32 mouse cellular contexts compared by ENCODE assay signal in genomic region chr4:87455863-87456578, GRCm38 (mm10).
DNase-seq lines count a peak whose midpoint lies in the region; ATAC-seq and TF ChIP-seq lines count a peak whose summit lies in the region.
"Had no signal": no experiment of that assay in that cellular context is flagged by ENCODE, and none has a peak within 500 bp of the region (broad histone marks: within the 10 kb centered on the region; RNA-seq: fewer than 3 reads in every experiment).

No protein-coding gene starts in this region.

- no peak for TF ChIP-seq POLR2A in MEL (IDR thresholded peaks at IDR 0.05; ENCODE audit: control insufficient read depth in 1 of 2, insufficient read depth in 1 of 2, low read depth in 1 of 2, low read length in 2 of 2, poor library complexity in 1 of 2)

- no peak overlapping the region for H3K4me3 ChIP-seq in MEL (ENCODE audit: control insufficient read depth in 1 of 2, insufficient read depth in 1 of 2, low read depth in 2 of 2, low read length in 2 of 2)
- no peak overlapping the region for H3K4me3 ChIP-seq in intestine, postnatal 0 days (ENCODE audit: low read depth, low read length)
- H3K4me3 ChIP-seq: forebrain, embryonic 15.5 days; gastrocnemius, adult 2 months; heart, embryonic 10.5 days; heart, embryonic 15.5 days; hindbrain, embryonic 12.5 days; limb, embryonic 10.5 days; limb, embryonic 15.5 days; liver, embryonic 13.5 days; midbrain, embryonic 13.5 days; stomach, embryonic 15.5 days had no signal

- H3K27me3 ChIP-seq in MEL (ENCODE audit: control insufficient read depth in 1 of 2, insufficient read depth in 2 of 2, low read length in 2 of 2), result no peaks in the 10 kb centered on the region
- H3K27me3 ChIP-seq in intestine, postnatal 0 days (replicated peaks; ENCODE audit: control insufficient read depth, insufficient read depth, low read length), result no peaks in the 10 kb centered on the region
- H3K27me3 ChIP-seq: forebrain, embryonic 15.5 days; heart, embryonic 15.5 days; hindbrain, embryonic 12.5 days; limb, embryonic 15.5 days; liver, embryonic 13.5 days; midbrain, embryonic 13.5 days; stomach, embryonic 15.5 days had no signal

- ATAC-seq in megakaryocyte progenitor cell, adult 5-6 weeks (replicated peaks; ENCODE audit: poor library complexity), result peak; percentile 85
- no peak for ATAC-seq in intestine, postnatal 0 days
- ATAC-seq: activated CD4-positive, CD25-positive, alpha-beta regulatory T cell, adult 4 months; forebrain, embryonic 15.5 days; intestine, embryonic 16.5 days; midbrain, embryonic 13.5 days had no signal

- no peak for TF ChIP-seq EP300 in MEL (IDR thresholded peaks at IDR 0.05; ENCODE audit: low read depth in 1 of 2, low read length in 2 of 2)

- H3K27ac ChIP-seq in MEL (ENCODE audit: control insufficient read depth, low read depth, low read length), result no peak overlapping the region
- no peak overlapping the region for H3K27ac ChIP-seq in intestine, postnatal 0 days (ENCODE audit: low read depth, low read length)
- H3K27ac ChIP-seq: forebrain, embryonic 15.5 days; gastrocnemius, adult 2 months; heart, embryonic 10.5 days; heart, embryonic 15.5 days; hindbrain, embryonic 12.5 days; limb, embryonic 10.5 days; limb, embryonic 15.5 days; liver, embryonic 13.5 days; midbrain, embryonic 13.5 days; stomach, embryonic 15.5 days had no signal

- TF ChIP-seq CTCF in MEL (IDR thresholded peaks at IDR 0.05 in 2 of 3, conservative IDR thresholded peaks at IDR 0.05 in 1 of 3; ENCODE audit: control insufficient read depth in 1 of 3, insufficient read depth in 1 of 3, low read depth in 2 of 3, low read length in 3 of 3, poor library complexity in 1 of 3, severe bottlenecking in 1 of 3), result no peak
- no peak for TF ChIP-seq CTCF in intestine, postnatal 0 days (IDR thresholded peaks at IDR 0.05; ENCODE audit: low read depth)

- TF ChIP-seq RAD21 in MEL (IDR thresholded peaks at IDR 0.05; ENCODE audit: low read depth, low read length), result no peak

- no peaks in the 10 kb centered on the region for H3K9me3 ChIP-seq in MEL (replicated peaks; ENCODE audit: insufficient read depth, low read length)
- H3K9me3 ChIP-seq in intestine, postnatal 0 days (ENCODE audit: control insufficient read depth), result no peaks in the 10 kb centered on the region
- H3K9me3 ChIP-seq: forebrain, embryonic 15.5 days; G1E; heart, embryonic 10.5 days; heart, embryonic 15.5 days; hindbrain, embryonic 12.5 days; limb, embryonic 10.5 days; limb, embryonic 15.5 days; liver, embryonic 13.5 days; midbrain, embryonic 13.5 days; stomach, embryonic 15.5 days had no signal

- H3K4me2 ChIP-seq in intestine, postnatal 0 days (replicated peaks; ENCODE audit: low read depth), result no peak overlapping the region
- H3K4me2 ChIP-seq: forebrain, embryonic 15.5 days; heart, embryonic 15.5 days; hindbrain, embryonic 12.5 days; limb, embryonic 15.5 days; liver, embryonic 13.5 days; midbrain, embryonic 13.5 days; stomach, embryonic 15.5 days had no signal

- no peaks in the 10 kb centered on the region for H3K36me3 ChIP-seq in MEL (ENCODE audit: control insufficient read depth in 1 of 2, insufficient read depth in 2 of 2, low read length in 2 of 2)
- no peaks in the 10 kb centered on the region for H3K36me3 ChIP-seq in intestine, postnatal 0 days (ENCODE audit: control insufficient read depth, insufficient read depth)
- H3K36me3 ChIP-seq: forebrain, embryonic 15.5 days; G1E; heart, embryonic 10.5 days; heart, embryonic 15.5 days; hindbrain, embryonic 12.5 days; limb, embryonic 10.5 days; limb, embryonic 15.5 days; liver, embryonic 13.5 days; midbrain, embryonic 13.5 days; stomach, embryonic 15.5 days had no signal

- WGBS in intestine, postnatal 0 days, result 73% methylated on average over 5 of the region's 5 CpGs

- peak; percentile 11 for DNase-seq in 416B (ENCODE audit: low read depth)
- peak; percentile 16 for DNase-seq in MEL (ENCODE audit: low read depth, low spot score)
- peak; percentile 10 for DNase-seq in fat pad, adult 2 months (ENCODE audit: extremely low read depth, low read depth, low spot score)
- DNase-seq in MN1 (ENCODE audit: low spot score), result no peak
- DNase-seq in retina, embryonic 14.5 days (ENCODE audit: low spot score), result no peak
- DNase-seq: adrenal gland, adult 2 months; adrenal gland, postnatal 36 days; cerebellum, adult 2 months; cerebellum, postnatal 14 days; gastrocnemius, adult 2 months; kidney, adult 9 months; kidney, postnatal 10 days; layer of hippocampus, postnatal 36 days; liver, embryonic 13.5 days; lung, adult 18-20 months; lung, postnatal 14 days; retina, postnatal 1 day; right cerebral cortex, postnatal 14 days; thymus, postnatal 14 days had no signal

- no peaks in the 10 kb centered on the region for H3K79me2 ChIP-seq in MEL (ENCODE audit: control insufficient read depth, insufficient read depth, low read length, poor library complexity)

- no peaks in the 10 kb centered on the region for H3K4me1 ChIP-seq in MEL (ENCODE audit: control insufficient read depth in 1 of 2, insufficient read depth in 2 of 2, low read length in 2 of 2)
- H3K4me1 ChIP-seq in intestine, postnatal 0 days (replicated peaks; ENCODE audit: control insufficient read depth, insufficient read depth, low read length), result no peaks in the 10 kb centered on the region
- H3K4me1 ChIP-seq: hindbrain, embryonic 12.5 days; liver, embryonic 13.5 days had no signal

- no peak overlapping the region for H3K9ac ChIP-seq in MEL (ENCODE audit: control insufficient read depth, low read depth, low read length, poor library complexity, severe bottlenecking)
- H3K9ac ChIP-seq in intestine, postnatal 0 days (ENCODE audit: low read depth, low read length), result no peak overlapping the region
- H3K9ac ChIP-seq: forebrain, embryonic 15.5 days; heart, embryonic 15.5 days; hindbrain, embryonic 12.5 days; limb, embryonic 15.5 days; liver, embryonic 13.5 days; midbrain, embryonic 13.5 days; stomach, embryonic 15.5 days had no signal

TF ChIP-seq in MEL, 35 proteins besides CTCF, POLR2A, EP300 and RAD21:
- TF ChIP-seq NRF1 (IDR thresholded peaks at IDR 0.05; ENCODE audit: insufficient read depth, low read depth, low read length, poor library complexity, severe bottlenecking) (no peak), ELF1 (IDR thresholded peaks at IDR 0.05; ENCODE audit: low read depth, low read length) (no peak), SIN3A (IDR thresholded peaks at IDR 0.05; ENCODE audit: low read length) (no peak), MAZ (IDR thresholded peaks at IDR 0.05; ENCODE audit: low read depth, low read length) (no peak), BHLHE40 (IDR thresholded peaks at IDR 0.05; ENCODE audit: borderline replicate concordance, low read depth, low read length) (no peak), UBTF (IDR thresholded peaks at IDR 0.05; ENCODE audit: borderline replicate concordance, insufficient read depth, low read depth, low read length) (no peak), RCOR1 (IDR thresholded peaks at IDR 0.05; ENCODE audit: low read depth, low read length) (no peak), TBP (IDR thresholded peaks at IDR 0.05; ENCODE audit: low read depth, low read length) (no peak), TCF12 (IDR thresholded peaks at IDR 0.05; ENCODE audit: low read depth, low read length) (no peak)

Comparison
In these comparisons a context has a peak if more than half of its experiments do, and no peak if none do; other contexts are left out.
1. DNase-seq: peak in 416B (single experiment), MEL (single experiment) and fat pad, adult 2 months (single experiment); none in MN1 (single experiment) and retina, embryonic 14.5 days (single experiment).